In the genomic region with DNA sequence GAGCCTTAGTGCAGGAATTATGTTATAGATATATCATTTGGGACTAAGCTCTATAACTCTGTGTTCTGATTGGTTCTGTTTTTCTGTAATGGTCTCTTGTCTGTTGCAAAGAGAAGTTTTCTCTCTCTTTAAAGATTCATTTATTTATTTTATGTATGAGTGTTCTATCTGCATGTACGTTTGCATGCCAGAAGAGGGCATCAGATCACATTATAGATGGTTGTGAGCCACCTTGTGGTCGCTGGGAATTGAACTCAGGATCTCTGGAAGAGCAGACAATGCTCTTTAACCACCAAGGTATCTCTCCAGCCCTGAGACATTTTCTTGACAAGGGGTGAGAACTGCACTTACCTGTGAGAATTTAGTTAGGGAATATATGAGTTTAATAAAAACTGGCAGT, we compare ENCODE assay signal across 21 mouse cellular contexts. TPM values are rescaled to one million over a fixed set of nuclear protein-coding genes. Genes with fewer than 3 reads are reported as not detected.
A peak's percentile ranks its signal among the peaks of the same experiment; 100 is the strongest.
DNase-seq lines count a peak whose midpoint lies in the region; ATAC-seq and TF ChIP-seq lines count a peak whose summit lies in the region.
"Had no signal": no experiment of that assay in that cellular context is flagged by ENCODE, and none has a peak within 500 bp of the region (broad histone marks: within the 10 kb centered on the region; RNA-seq: fewer than 3 reads in every experiment).

No protein-coding gene starts in this region.

- intact Hi-C loops in left cerebral cortex, adult 2 months (cut with DNase I), result loop anchor here (5.0 kb wide), 1 partner anchor 98 kb away; no protein-coding TSS in a partner anchor

- no peak overlapping the region for H3K9ac ChIP-seq in hindbrain, postnatal 0 days (replicated peaks; ENCODE audit: low read length)
- H3K9ac ChIP-seq in hindbrain, embryonic 12.5 days, result no peak overlapping the region
- no peak overlapping the region for H3K9ac ChIP-seq in midbrain, postnatal 0 days (replicated peaks; ENCODE audit: low read length, poor library complexity, severe bottlenecking)
- H3K9ac ChIP-seq in midbrain, embryonic 13.5 days (replicated peaks), result no peak overlapping the region
- H3K9ac ChIP-seq: embryonic facial prominence, embryonic 15.5 days; forebrain, embryonic 12.5 days; heart, embryonic 13.5 days; hindbrain, embryonic 13.5 days had no signal

- no peak overlapping the region for H3K27ac ChIP-seq in hindbrain, postnatal 0 days
- no peak overlapping the region for H3K27ac ChIP-seq in hindbrain, embryonic 12.5 days
- H3K27ac ChIP-seq in left cerebral cortex, adult 2 months, result no peak overlapping the region
- no peak overlapping the region for H3K27ac ChIP-seq in midbrain, postnatal 0 days (ENCODE audit: low read depth, low read length)
- H3K27ac ChIP-seq in midbrain, embryonic 13.5 days, result no peak overlapping the region
- no peak overlapping the region for H3K27ac ChIP-seq in forebrain, embryonic 10.5 days
- H3K27ac ChIP-seq: embryonic facial prominence, embryonic 15.5 days; forebrain, embryonic 12.5 days; gastrocnemius, adult 2 months; heart, embryonic 13.5 days; hindbrain, embryonic 13.5 days had no signal

- no peak for ATAC-seq in hindbrain, postnatal 0 days
- no peak for ATAC-seq in hindbrain, embryonic 12.5 days (ENCODE audit: low FRiP score)
- no peak for ATAC-seq in midbrain, postnatal 0 days (ENCODE audit: low FRiP score)
- ATAC-seq in midbrain, embryonic 13.5 days, result no peak
- ATAC-seq: forebrain, embryonic 16.5 days had no signal

- H3K27me3 ChIP-seq in hindbrain, postnatal 0 days (ENCODE audit: insufficient read depth, low read length), result no peaks in the 10 kb centered on the region
- H3K27me3 ChIP-seq in hindbrain, embryonic 12.5 days, result no peaks in the 10 kb centered on the region
- H3K27me3 ChIP-seq in midbrain, postnatal 0 days (ENCODE audit: insufficient read depth, low read length), result no peaks in the 10 kb centered on the region
- no peaks in the 10 kb centered on the region for H3K27me3 ChIP-seq in midbrain, embryonic 13.5 days
- H3K27me3 ChIP-seq in forebrain, embryonic 10.5 days (ENCODE audit: poor library complexity, severe bottlenecking), result no peaks in the 10 kb centered on the region
- H3K27me3 ChIP-seq: embryonic facial prominence, embryonic 15.5 days; forebrain, embryonic 12.5 days; heart, embryonic 13.5 days; hindbrain, embryonic 13.5 days had no signal

- 81% methylated on average over 2 of the region's 2 CpGs for WGBS in hindbrain, postnatal 0 days
- WGBS in hindbrain, embryonic 12.5 days, result 79% methylated on average over 2 of the region's 2 CpGs
- WGBS in midbrain, postnatal 0 days, result 83% methylated on average over 2 of the region's 2 CpGs
- WGBS in midbrain, embryonic 13.5 days, result 79% methylated on average over 2 of the region's 2 CpGs
- 74% methylated on average over 2 of the region's 2 CpGs for WGBS in forebrain, embryonic 10.5 days

- H3K9me3 ChIP-seq in hindbrain, postnatal 0 days (ENCODE audit: low read length), result no peaks in the 10 kb centered on the region
- no peaks in the 10 kb centered on the region for H3K9me3 ChIP-seq in hindbrain, embryonic 12.5 days (replicated peaks)
- no peaks in the 10 kb centered on the region for H3K9me3 ChIP-seq in midbrain, postnatal 0 days (ENCODE audit: low read length)
- H3K9me3 ChIP-seq in midbrain, embryonic 13.5 days, result no peaks in the 10 kb centered on the region
- H3K9me3 ChIP-seq in forebrain, embryonic 10.5 days, result no peaks in the 10 kb centered on the region
- H3K9me3 ChIP-seq: embryonic facial prominence, embryonic 15.5 days; forebrain, embryonic 12.5 days; heart, embryonic 13.5 days; hindbrain, embryonic 13.5 days had no signal

- no peak overlapping the region for H3K4me2 ChIP-seq in hindbrain, postnatal 0 days (ENCODE audit: low read depth, low read length)
- no peak overlapping the region for H3K4me2 ChIP-seq in hindbrain, embryonic 12.5 days (replicated peaks)
- H3K4me2 ChIP-seq in midbrain, postnatal 0 days (ENCODE audit: low read depth, low read length, poor library complexity, severe bottlenecking), result no peak overlapping the region
- no peak overlapping the region for H3K4me2 ChIP-seq in midbrain, embryonic 13.5 days (replicated peaks)
- H3K4me2 ChIP-seq: embryonic facial prominence, embryonic 15.5 days; forebrain, embryonic 12.5 days; heart, embryonic 13.5 days; hindbrain, embryonic 13.5 days had no signal

- H3K36me3 ChIP-seq in hindbrain, postnatal 0 days (ENCODE audit: insufficient read depth, low read length), result peaks cover 52% of the 10 kb centered on the region
- peaks cover 78% of the 10 kb centered on the region for H3K36me3 ChIP-seq in hindbrain, embryonic 12.5 days
- H3K36me3 ChIP-seq in midbrain, postnatal 0 days (ENCODE audit: insufficient read depth, low read length), result peaks cover 31% of the 10 kb centered on the region
- peaks cover 77% of the 10 kb centered on the region for H3K36me3 ChIP-seq in midbrain, embryonic 13.5 days
- H3K36me3 ChIP-seq in forebrain, embryonic 10.5 days (replicated peaks), result peaks cover 95% of the 10 kb centered on the region

- H3K4me3 ChIP-seq in hindbrain, postnatal 0 days (ENCODE audit: low read length), result no peak overlapping the region
- H3K4me3 ChIP-seq in hindbrain, embryonic 12.5 days, result no peak overlapping the region
- H3K4me3 ChIP-seq in left cerebral cortex, adult 2 months, result no peak overlapping the region
- H3K4me3 ChIP-seq in midbrain, postnatal 0 days (ENCODE audit: low read depth, low read length), result no peak overlapping the region
- no peak overlapping the region for H3K4me3 ChIP-seq in midbrain, embryonic 13.5 days (replicated peaks)
- H3K4me3 ChIP-seq in forebrain, embryonic 10.5 days, result no peak overlapping the region
- H3K4me3 ChIP-seq: embryonic facial prominence, embryonic 15.5 days; erythroblast, embryonic 14.5 days; forebrain, embryonic 12.5 days; gastrocnemius, adult 2 months; heart, embryonic 13.5 days; hindbrain, embryonic 13.5 days had no signal

- peak; percentile 18; the same call in 1 of the 2 replicates for TF ChIP-seq CTCF in hindbrain, postnatal 0 days (IDR thresholded peaks at IDR 0.05; ENCODE audit: low read depth)
- peak; percentile 19 for TF ChIP-seq CTCF in left cerebral cortex, adult 2 months (IDR thresholded peaks at IDR 0.05)
- TF ChIP-seq CTCF in midbrain, postnatal 0 days (IDR thresholded peaks at IDR 0.05), result peak; percentile 49

- no peak for DNase-seq in hindbrain, postnatal 0 days (ENCODE audit: low spot score)
- DNase-seq in left cerebral cortex, adult 2 months (ENCODE audit: extremely low spot score in 1 of 2, low spot score in 2 of 2), result no peak
- no peak for DNase-seq in left cerebral cortex, adult 11 months (ENCODE audit: low spot score)
- no peak for DNase-seq in midbrain, postnatal 0 days (ENCODE audit: low spot score)
- DNase-seq in forebrain, embryonic 10.5 days (ENCODE audit: extremely low spot score, low spot score), result no peak
- DNase-seq: adrenal gland, postnatal 10 days; cerebellum, adult 11 months; cerebellum, adult 8-10 months; cerebellum, postnatal 14 days; embryo, embryonic 11 days; gastrocnemius, adult 2 months; gastrocnemius, postnatal 25 days; heart, postnatal 4 days had no signal

- no peaks in the 10 kb centered on the region for H3K4me1 ChIP-seq in hindbrain, postnatal 0 days (ENCODE audit: insufficient read depth, low read length)
- no peaks in the 10 kb centered on the region for H3K4me1 ChIP-seq in hindbrain, embryonic 12.5 days
- H3K4me1 ChIP-seq in midbrain, postnatal 0 days (ENCODE audit: insufficient read depth, low read length), result no peaks in the 10 kb centered on the region
- H3K4me1 ChIP-seq in midbrain, embryonic 13.5 days (replicated peaks), result no peaks in the 10 kb centered on the region
- no peaks in the 10 kb centered on the region for H3K4me1 ChIP-seq in forebrain, embryonic 10.5 days
- H3K4me1 ChIP-seq: embryonic facial prominence, embryonic 15.5 days; forebrain, embryonic 12.5 days; heart, embryonic 13.5 days; hindbrain, embryonic 13.5 days had no signal

RNA-seq across cellular contexts. Expression of a gene that starts 56.8 kb away (rescaled TPM):
- 26.1 and 29.4 TPM in 2 replicates for total RNA-seq in hindbrain, postnatal 0 days (2014; rRNA removed)
- polyA plus RNA-seq in hindbrain, postnatal 0 days (2015; fragmentation: Nextera tagmentation; extraction: Ambion mirVana), result 37.3 and 38.9 TPM in 2 replicates
- polyA plus RNA-seq in hindbrain, embryonic 12.5 days (2016; fragmentation: Nextera tagmentation; extraction: Ambion mirVana), result 45.5 and 47.0 TPM in 2 replicates
- total RNA-seq in left cerebral cortex, adult 2 months (2021), result 10 to 100 TPM; 47.7 to 52.3 TPM
- total RNA-seq in midbrain, postnatal 0 days (2014; rRNA removed), result 28.9 and 38.8 TPM in 2 replicates
- 28.0 and 31.3 TPM in 2 replicates for polyA plus RNA-seq in midbrain, postnatal 0 days (2015; fragmentation: Nextera tagmentation; extraction: Ambion mirVana)
- polyA plus RNA-seq in midbrain, embryonic 13.5 days (2015; fragmentation: Nextera tagmentation; extraction: Ambion mirVana), result 33.2 and 34.5 TPM in 2 replicates
- 39.5 and 42.9 TPM in 2 replicates for polyA plus RNA-seq in forebrain, embryonic 10.5 days (2016; fragmentation: Nextera tagmentation; extraction: Ambion mirVana)
